Mouse (Mus musculus): ENCODE measurements at regions not wholly inside any gene's neighbourhood (a gene's known extent, or its start where the extent isn't known, plus 50 kb on each side); places are given as distances from the start of the nearest gene placed in this dataset.
A peak's percentile ranks its signal among the peaks of the same experiment; 100 is the strongest.
"Not testable (repeated sequence)": the region's sequence is repeated elsewhere in the genome, so short reads cannot be mapped to it uniquely, and the experiment has no call there.

- DNase-seq = no peak
- intact Hi-C loops (cut with DNase I) = no loop called here
These were observed 105.5 kb upstream of the Tcerg1l start for GRCm38 (mm10) chr7:138503016-138503415.

- DNase-seq = peak; percentile 13
- intact Hi-C loops (cut with DNase I) = no loop called here
These were observed 104.0 kb upstream of the Tcerg1l start for GRCm38 (mm10) chr7:138501347-138502014.

- intact Hi-C loops (cut with DNase I) = no loop called here
- peak; percentile 40 for DNase-seq
These were observed 100.2 kb upstream of the Tcerg1l start for GRCm38 (mm10) chr7:138497771-138498170.

GRCm38 (mm10) chr7:138497202-138497601, 99.7 kb upstream of the Tcerg1l start:
- peak; percentile 23 for DNase-seq
- intact Hi-C loops (cut with DNase I) = no loop called here

GRCm38 (mm10) chr7:138493661-138494060, 96.1 kb upstream of the Tcerg1l start:
- intact Hi-C loops (cut with DNase I) = no loop called here
- DNase-seq = peak; percentile 27

GRCm38 (mm10) chr7:138492261-138492660, 94.7 kb upstream of the Tcerg1l start:
- intact Hi-C loops (cut with DNase I) = no loop called here

GRCm38 (mm10) chr7:138489471-138489870, 91.9 kb upstream of the Tcerg1l start:
- intact Hi-C loops (cut with DNase I) = no loop called here
- no peak for DNase-seq

More at GRCm38 (mm10) chr7:138492261-138492660, 94.7 kb upstream of the Tcerg1l start:
- no peak for DNase-seq

GRCm38 (mm10) chr7:138488201-138488720, 90.7 kb upstream of the Tcerg1l start:
- no peak for DNase-seq
- intact Hi-C loops (cut with DNase I) = no loop called here

- no peak for DNase-seq
- intact Hi-C loops (cut with DNase I) = no loop called here
These were observed 75.4 kb upstream of the Tcerg1l start for GRCm38 (mm10) chr7:138472891-138473455.

- intact Hi-C loops (cut with DNase I) = no loop called here
These were observed 74.8 kb upstream of the Tcerg1l start for GRCm38 (mm10) chr7:138472371-138472770.

GRCm38 (mm10) chr7:138469211-138469610, 71.7 kb upstream of the Tcerg1l start:
- no peak for DNase-seq
- intact Hi-C loops (cut with DNase I) = no loop called here

More at GRCm38 (mm10) chr7:138472371-138472770, 74.8 kb upstream of the Tcerg1l start:
- no peak for DNase-seq

- DNase-seq = no peak
- intact Hi-C loops (cut with DNase I) = no loop called here
These were observed 70.9 kb upstream of the Tcerg1l start for GRCm38 (mm10) chr7:138468436-138468835.

- no peak for DNase-seq
- intact Hi-C loops (cut with DNase I) = no loop called here
These were observed 70.5 kb upstream of the Tcerg1l start for GRCm38 (mm10) chr7:138467981-138468380.

- intact Hi-C loops (cut with DNase I) = no loop called here
These were observed 69.9 kb upstream of the Tcerg1l start for GRCm38 (mm10) chr7:138467386-138467785.

GRCm38 (mm10) chr7:138457964-138458363, 60.4 kb upstream of the Tcerg1l start:
- no peak for DNase-seq
- intact Hi-C loops (cut with DNase I) = no loop called here

More at GRCm38 (mm10) chr7:138467386-138467785, 69.9 kb upstream of the Tcerg1l start:
- DNase-seq = no peak

GRCm38 (mm10) chr7:138455371-138455770, 57.8 kb upstream of the Tcerg1l start:
- intact Hi-C loops (cut with DNase I) = no loop called here
- no peak for DNase-seq

- intact Hi-C loops (cut with DNase I); DNase-seq: not testable (repeated sequence)
These were observed 57.1 kb upstream of the Tcerg1l start for GRCm38 (mm10) chr7:138454498-138455225.

GRCm38 (mm10) chr7:138451321-138451720, 53.8 kb upstream of the Tcerg1l start:
- intact Hi-C loops (cut with DNase I) = no loop called here

GRCm38 (mm10) chr7:138448519-138448918, 51.0 kb upstream of the Tcerg1l start:
- DNase-seq = peak; percentile 51
- intact Hi-C loops (cut with DNase I) = no loop called here

More at GRCm38 (mm10) chr7:138451321-138451720, 53.8 kb upstream of the Tcerg1l start:
- DNase-seq = peak; percentile 78

Measured in left cerebral cortex, postnatal 4 days (tissue).